Mouse (Mus musculus) cerebellum, adult 2 months (tissue): ENCODE results near the gene Wdhd1.

Source experiments
- CTCF ChIP-seq: fragments of 200-500 bp; IDR thresholded peaks from 2 replicates; pipeline ENCODE4 v1.5.1; 2011; ENCODE audit warnings: low read depth, mild to moderate bottlenecking, control low read depth, low read length, moderate library complexity, borderline replicate concordance; ENCODE audit not compliant: insufficient read depth
- POLR2A ChIP-seq: fragments of 200-500 bp; IDR thresholded peaks from 2 replicates; pipeline ENCODE4 v1.6.1; 2011; ENCODE audit warnings: low read length, control low read depth, borderline replicate concordance; ENCODE audit not compliant: insufficient read depth

DNA sequence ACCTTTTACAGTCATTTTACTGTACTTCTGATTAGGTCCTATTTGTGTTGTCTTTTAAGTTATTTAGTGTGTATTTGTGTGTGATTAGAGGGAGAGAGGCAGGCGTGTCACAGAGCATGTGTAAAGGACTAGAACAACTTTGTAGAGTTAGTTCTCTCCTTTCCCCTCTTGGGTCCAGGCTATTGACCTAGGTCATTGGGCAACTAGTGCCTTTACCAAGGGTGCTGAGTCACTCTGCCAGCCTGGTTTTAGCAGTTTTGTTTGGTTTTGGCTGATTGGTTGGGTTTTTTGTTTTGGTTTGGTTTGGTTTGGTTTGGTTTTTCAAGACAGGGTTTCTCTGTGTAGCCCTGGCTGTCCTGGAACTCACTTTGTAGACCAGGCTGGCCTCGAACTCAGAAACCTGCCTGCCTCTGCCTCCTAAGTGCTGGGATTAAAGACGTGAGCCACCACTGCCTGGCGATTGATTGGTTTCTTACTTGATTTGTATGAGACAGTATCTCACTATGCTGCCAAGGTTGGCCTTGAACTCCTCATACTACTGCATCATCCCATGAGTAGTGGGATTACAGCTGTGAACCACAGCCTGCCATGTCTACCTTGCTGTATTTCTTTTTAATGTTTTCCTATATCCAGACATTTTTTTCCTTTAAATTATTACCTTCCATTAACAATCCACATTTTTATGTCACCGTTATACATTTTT lies 71.2 kb downstream of the Wdhd1 start:
- TF ChIP-seq POLR2A = no peak
- no peak for TF ChIP-seq CTCF
